Mouse (Mus musculus) neural tube, embryonic 15.5 days (tissue): ENCODE data around the gene Psmb2. TPM values are rescaled to one million over a fixed set of nuclear protein-coding genes. Genes with fewer than 3 reads are reported as not detected.

ENCODE experiments used
- ATAC-seq: fragments of 200-750 bp; cut with Nextera tagmentation; 2 replicates; pipeline ENCODE4 v1.8.0; 2017; ENCODE audit warnings: mild to moderate bottlenecking, moderate TSS enrichment, moderate library complexity; ENCODE audit not compliant: low FRiP score
- H3K27ac ChIP-seq: fragments of 300-500 bp; sonication (generic); replicated peaks from 2 replicates; pipeline ENCODE4 v1.5.1; 2015; ENCODE audit warnings: mild to moderate bottlenecking, inconsistent platforms
- H3K27me3 ChIP-seq: fragments of 300-500 bp; sonication (generic); replicated peaks from 2 replicates; pipeline ENCODE4 v1.6.1; 2015; ENCODE audit warnings: inconsistent platforms
- H3K36me3 ChIP-seq: fragments of 300-500 bp; sonication (generic); 2 replicates; pipeline ENCODE4 v1.6.1; 2015; ENCODE audit warnings: inconsistent platforms
- H3K4me1 ChIP-seq: fragments of 300-500 bp; sonication (generic); 2 replicates; pipeline ENCODE4 v1.6.1; 2015; ENCODE audit warnings: inconsistent platforms
- H3K4me2 ChIP-seq: fragments of 300-500 bp; sonication (generic); 2 replicates; pipeline ENCODE4 v1.6.1; 2015; ENCODE audit warnings: inconsistent platforms, mild to moderate bottlenecking, moderate library complexity
- H3K4me3 ChIP-seq: fragments of 300-500 bp; sonication (generic); replicated peaks from 2 replicates; pipeline ENCODE4 v1.5.1; 2015; ENCODE audit warnings: mild to moderate bottlenecking, inconsistent platforms
- H3K9ac ChIP-seq: fragments of 300-500 bp; sonication (generic); replicated peaks from 2 replicates; pipeline ENCODE4 v1.6.1; 2015; ENCODE audit warnings: mild to moderate bottlenecking, inconsistent platforms
- H3K9me3 ChIP-seq: fragments of 300-500 bp; sonication (generic); replicated peaks from 2 replicates; pipeline ENCODE4 v1.6.1; 2016; ENCODE audit warnings: inconsistent platforms
- WGBS: fragments of 180-500 bp; shearing (Covaris S2); methylation state at CpG from one replicate; pipeline ENCODE4 v1.1.7; 2015; ENCODE audit warnings: mixed read lengths; 5-methylcytosine and 5-hydroxymethylcytosine counted together
- polyA plus RNA-seq: library from polyadenylated mRNA; unstranded; fragments of >200 nt; fragmentation: Nextera tagmentation; extraction: Ambion mirVana; gene quantifications from 2 replicates; pipeline ENCODE4 v1.2.1, GENCODE M21; 2015

Gene Psmb2
- polyA plus RNA-seq, result 419 and 433 TPM in 2 replicates

DNA sequence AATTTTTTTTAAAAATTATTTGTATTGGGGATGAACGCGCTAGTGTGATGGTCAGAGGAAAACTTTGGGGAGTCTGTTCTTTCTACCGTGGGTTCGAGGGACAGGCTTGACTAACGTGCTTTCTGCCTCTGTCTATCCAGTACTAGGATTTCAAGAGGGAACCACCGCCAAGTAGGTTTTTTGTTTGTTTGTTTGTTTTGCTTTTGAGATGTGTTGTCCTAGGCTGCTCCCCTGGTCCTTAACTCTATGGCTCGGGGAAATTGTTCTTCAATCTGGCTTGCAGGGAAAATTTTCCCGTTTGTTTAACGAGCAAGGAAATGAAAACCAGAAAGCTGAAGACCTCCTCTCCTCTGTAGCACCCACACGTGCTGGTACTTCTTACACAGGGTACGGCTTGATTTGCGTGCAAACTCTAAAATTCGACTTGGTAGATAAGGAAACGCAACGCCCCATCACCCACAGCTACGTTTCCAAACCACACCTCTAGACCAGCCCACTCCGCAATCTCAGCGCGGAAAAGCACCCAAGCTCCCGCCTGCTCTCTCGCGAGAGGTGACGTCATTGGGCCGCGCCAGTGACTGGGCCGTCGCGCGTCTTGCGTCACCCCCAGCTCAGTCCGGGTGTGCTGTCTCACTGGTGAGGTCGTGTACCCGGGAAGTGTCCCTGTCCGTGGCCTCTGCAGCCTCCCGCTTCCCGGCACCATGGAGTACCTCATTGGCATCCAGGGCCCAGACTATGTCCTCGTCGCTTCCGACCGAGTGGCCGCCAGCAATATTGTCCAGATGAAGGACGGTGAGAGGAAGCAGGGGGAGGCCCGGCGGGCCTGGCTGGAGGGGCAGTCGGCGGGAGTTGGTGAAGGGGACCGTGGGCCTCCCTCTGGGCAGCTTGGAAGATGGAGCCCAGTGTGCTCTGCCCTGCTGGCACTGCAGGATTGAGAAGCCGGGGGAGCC, at the start of gene Psmb2:
Psmb2 (plus strand) TSS at position 577 of the 950 bp plus-strand sequence.
- 4% methylated on average over 48 of the region's 48 CpGs for WGBS
- Histone ChIP-seq H3K4me1 (peaks cover 31% of the 10 kb centered on the region), H3K36me3 (no peaks in the 10 kb centered on the region), H3K9me3 (no peaks in the 10 kb centered on the region), H3K4me2 (peak within 1 kb of the TSS; percentile 94), H3K4me3 (peak within 1 kb of the TSS; percentile 100), H3K27me3 (0 out of 2 replicates have a peak, but pooled peaks cover 3% of the 10 kb centered on the region), H3K27ac (peak within 1 kb of the TSS; percentile 85), H3K9ac (peak within 1 kb of the TSS; percentile 99)
- ATAC-seq, result peak; percentile 98

DNA sequence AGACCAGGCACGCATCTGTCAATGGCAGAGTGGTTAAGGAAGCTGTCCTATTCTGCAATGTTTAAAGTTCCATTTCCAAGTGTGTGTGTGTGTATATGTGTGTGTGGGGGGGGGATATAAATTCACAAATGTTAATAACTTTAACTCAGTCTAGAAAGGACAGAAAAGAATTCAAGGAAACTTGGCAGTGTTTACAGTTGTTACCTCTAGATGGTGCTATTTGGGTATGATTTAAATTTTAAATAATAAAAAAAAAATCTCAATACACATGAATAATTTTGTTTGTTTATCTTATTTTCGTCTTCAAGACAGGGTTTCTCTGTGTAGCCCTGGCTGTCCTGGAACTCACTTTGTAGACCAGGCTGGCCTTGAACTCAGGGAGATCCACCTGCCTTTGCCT, 45.5 kb upstream of the Psmb2 start:
- WGBS, result 49% methylated on average over 2 of the region's 2 CpGs
- Histone ChIP-seq H3K36me3 (no peaks in the 10 kb centered on the region), H3K27ac (no peak overlapping the region), H3K4me1 (peaks cover 20% of the 10 kb centered on the region), H3K27me3 (peaks cover 8% of the 10 kb centered on the region; the same call in 1 of the 2 replicates), H3K4me3 (no peak overlapping the region), H3K9ac (no peak overlapping the region), H3K9me3 (no peaks in the 10 kb centered on the region), H3K4me2 (no peak overlapping the region)
- ATAC-seq, result no peak

DNA sequence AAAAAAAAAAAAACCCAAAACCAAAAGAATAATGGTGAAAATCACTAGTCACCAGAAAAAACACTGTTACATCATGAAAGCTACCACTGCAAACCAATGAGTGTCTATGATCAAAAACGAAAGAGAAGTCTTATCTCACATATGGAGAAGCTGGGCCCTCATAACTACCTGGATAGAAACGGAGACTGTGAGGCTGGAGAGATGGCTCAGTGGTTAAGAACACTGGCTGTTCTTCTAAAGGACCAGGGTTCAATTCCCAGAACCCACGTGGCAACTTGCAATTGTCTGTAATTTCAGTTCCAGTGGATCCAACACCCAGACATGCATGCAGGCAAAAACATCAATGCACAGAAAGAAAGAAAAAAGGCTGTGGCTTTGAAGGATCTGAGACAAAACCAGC, 44.8 kb upstream of the Psmb2 start:
- no peaks in the 10 kb centered on the region for H3K36me3 ChIP-seq
- no peak overlapping the region for H3K27ac ChIP-seq
- no peak overlapping the region for H3K4me3 ChIP-seq
- no peak overlapping the region for H3K4me2 ChIP-seq
- no peak for ATAC-seq
- H3K9me3 ChIP-seq, result no peaks in the 10 kb centered on the region
- no peak overlapping the region for H3K9ac ChIP-seq
- 75% methylated on average over 3 of the region's 3 CpGs for WGBS
- H3K4me1 ChIP-seq, result peaks cover 13% of the 10 kb centered on the region
- peaks cover 8% of the 10 kb centered on the region; the same call in 1 of the 2 replicates for H3K27me3 ChIP-seq

DNA sequence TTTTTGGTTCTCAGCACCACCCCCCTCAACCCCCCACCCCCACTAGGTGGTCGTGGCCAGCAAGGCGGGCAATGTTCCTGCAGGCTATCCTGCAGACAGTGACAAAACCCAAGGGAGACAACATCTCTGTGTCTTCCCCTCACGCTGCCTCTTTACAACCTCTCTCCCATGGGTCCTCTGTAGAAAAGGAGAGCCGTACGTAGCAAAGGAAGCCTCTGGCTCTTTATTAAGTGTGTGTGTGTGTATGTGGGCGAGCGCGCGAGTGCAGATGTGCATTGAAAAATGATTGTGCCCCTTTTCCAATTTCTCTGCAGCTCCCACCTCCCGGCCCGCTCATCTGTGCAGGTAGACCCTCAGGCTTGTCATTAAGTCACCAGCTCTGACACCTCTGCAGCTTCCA, 41.1 kb upstream of the Psmb2 start:
- peaks cover 8% of the 10 kb centered on the region; the same call in 1 of the 2 replicates for H3K27me3 ChIP-seq
- peak overlapping the region; percentile 21; the same call in 1 of the 2 replicates for H3K4me3 ChIP-seq
- no peak overlapping the region for H3K27ac ChIP-seq
- no peak for ATAC-seq
- H3K36me3 ChIP-seq, result no peaks in the 10 kb centered on the region
- no peak overlapping the region for H3K9ac ChIP-seq
- no peaks in the 10 kb centered on the region for H3K9me3 ChIP-seq
- H3K4me1 ChIP-seq, result peaks cover 11% of the 10 kb centered on the region
- peak overlapping the region; percentile 49 for H3K4me2 ChIP-seq
- 17% methylated on average over 11 of the region's 11 CpGs for WGBS

DNA sequence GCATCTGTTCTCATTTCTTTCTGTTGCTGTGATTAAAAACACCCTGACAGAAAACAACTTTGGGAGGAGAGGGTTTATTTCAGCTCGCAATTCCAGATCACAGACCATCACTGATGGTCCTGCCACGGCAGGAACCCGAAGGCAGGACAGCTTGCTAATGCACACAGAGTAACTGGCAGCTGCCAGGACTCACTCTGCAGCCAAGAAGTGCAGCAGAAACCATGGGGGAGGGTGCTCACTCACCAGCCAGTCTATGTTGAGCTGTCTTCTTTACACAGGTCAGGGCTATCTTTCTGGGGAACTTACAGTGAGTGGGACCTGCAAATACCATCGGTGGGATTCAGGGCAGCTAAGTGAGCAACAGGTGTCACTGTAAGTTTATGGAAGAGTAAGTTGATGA, 40.0 kb upstream of the Psmb2 start:
- Histone ChIP-seq H3K27ac (no peak overlapping the region), H3K4me1 (peaks cover 11% of the 10 kb centered on the region), H3K9ac (no peak overlapping the region), H3K36me3 (no peaks in the 10 kb centered on the region), H3K27me3 (peaks cover 8% of the 10 kb centered on the region; the same call in 1 of the 2 replicates), H3K9me3 (no peaks in the 10 kb centered on the region), H3K4me3 (no peak overlapping the region), H3K4me2 (no peak overlapping the region)
- WGBS, result 72% methylated on average over 4 of the region's 4 CpGs
- ATAC-seq, result no peak

DNA sequence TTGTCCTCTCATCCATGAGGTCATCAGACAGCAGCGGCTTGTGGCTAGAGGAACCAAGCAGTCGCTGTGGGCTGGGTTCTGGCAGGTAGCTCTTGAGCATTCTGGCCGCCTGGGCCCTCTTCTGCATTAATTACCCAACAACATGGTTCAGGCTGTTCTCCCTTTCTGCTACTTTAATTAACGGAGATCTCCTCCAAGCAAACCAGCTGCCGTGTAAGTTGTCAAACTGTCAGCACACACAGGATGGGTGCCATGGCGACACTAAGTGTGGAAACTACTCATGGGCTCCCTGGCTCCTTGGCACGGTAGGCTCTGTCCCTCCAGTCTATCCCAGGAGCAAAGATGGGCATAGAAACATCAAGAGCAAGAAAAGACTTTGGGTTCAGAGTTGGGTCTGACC, 38.1 kb upstream of the Psmb2 start:
- no peak overlapping the region for H3K4me3 ChIP-seq
- no peak overlapping the region for H3K27ac ChIP-seq
- ATAC-seq, result no peak
- H3K36me3 ChIP-seq, result no peaks in the 10 kb centered on the region
- peaks cover 11% of the 10 kb centered on the region for H3K4me1 ChIP-seq
- no peak overlapping the region for H3K4me2 ChIP-seq
- H3K9me3 ChIP-seq, result no peaks in the 10 kb centered on the region
- peaks cover 8% of the 10 kb centered on the region; the same call in 1 of the 2 replicates for H3K27me3 ChIP-seq
- no peak overlapping the region for H3K9ac ChIP-seq
- WGBS, result 57% methylated on average over 7 of the region's 7 CpGs

DNA sequence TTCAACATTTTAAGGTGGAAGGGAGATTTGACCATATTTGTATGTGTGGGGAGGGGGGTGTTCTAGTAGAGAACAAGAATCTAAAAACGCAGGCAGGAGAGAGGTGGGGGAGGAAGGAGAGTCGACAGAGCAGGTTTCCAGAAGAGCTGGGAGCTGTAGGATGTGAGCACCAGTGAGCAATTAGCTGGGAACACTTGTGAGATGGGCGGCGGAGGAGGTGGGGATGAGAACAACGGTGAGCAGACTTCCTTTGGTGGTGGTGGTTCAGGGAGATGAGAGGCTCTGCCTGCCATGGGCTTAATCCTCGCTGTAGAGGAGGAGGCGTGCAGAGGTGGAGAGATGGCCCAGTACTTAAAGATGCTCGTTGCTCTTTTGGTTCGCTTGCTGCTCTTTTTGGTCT, 35.5 kb upstream of the Psmb2 start:
- ATAC-seq, result no peak
- H3K4me1 ChIP-seq, result no peaks in the 10 kb centered on the region
- H3K27ac ChIP-seq, result no peak overlapping the region
- no peak overlapping the region for H3K9ac ChIP-seq
- no peaks in the 10 kb centered on the region for H3K27me3 ChIP-seq
- WGBS, result 40% methylated on average over 9 of the region's 9 CpGs
- no peaks in the 10 kb centered on the region for H3K9me3 ChIP-seq
- H3K4me3 ChIP-seq, result no peak overlapping the region
- no peak overlapping the region for H3K4me2 ChIP-seq
- H3K36me3 ChIP-seq, result no peaks in the 10 kb centered on the region

DNA sequence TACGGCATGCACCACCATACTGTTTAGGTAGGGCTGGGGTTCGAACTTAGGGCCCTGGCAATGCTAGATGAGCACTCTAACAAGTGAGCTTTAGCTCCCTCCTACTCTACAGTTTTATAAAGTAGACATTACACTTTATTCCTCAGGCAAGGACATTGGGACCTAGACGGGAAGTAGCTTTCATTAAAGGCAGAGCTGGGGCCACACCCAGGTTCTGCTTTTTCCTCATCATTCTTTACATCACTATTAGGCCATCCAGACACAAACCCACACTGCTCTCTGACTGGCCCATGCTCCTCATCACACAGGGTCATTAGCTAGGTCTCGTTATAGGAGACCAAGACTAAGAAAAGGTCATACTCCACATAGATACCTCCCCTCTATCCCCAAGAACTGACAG, 33.6 kb upstream of the Psmb2 start:
- no peaks in the 10 kb centered on the region for H3K36me3 ChIP-seq
- no peak overlapping the region for H3K4me3 ChIP-seq
- H3K4me1 ChIP-seq, result peaks cover 6% of the 10 kb centered on the region
- ATAC-seq, result no peak
- no peaks in the 10 kb centered on the region for H3K9me3 ChIP-seq
- H3K27me3 ChIP-seq, result no peaks in the 10 kb centered on the region
- no peak overlapping the region for H3K4me2 ChIP-seq
- H3K27ac ChIP-seq, result no peak overlapping the region
- H3K9ac ChIP-seq, result no peak overlapping the region
- WGBS, result 72% methylated on average over 4 of the region's 4 CpGs

DNA sequence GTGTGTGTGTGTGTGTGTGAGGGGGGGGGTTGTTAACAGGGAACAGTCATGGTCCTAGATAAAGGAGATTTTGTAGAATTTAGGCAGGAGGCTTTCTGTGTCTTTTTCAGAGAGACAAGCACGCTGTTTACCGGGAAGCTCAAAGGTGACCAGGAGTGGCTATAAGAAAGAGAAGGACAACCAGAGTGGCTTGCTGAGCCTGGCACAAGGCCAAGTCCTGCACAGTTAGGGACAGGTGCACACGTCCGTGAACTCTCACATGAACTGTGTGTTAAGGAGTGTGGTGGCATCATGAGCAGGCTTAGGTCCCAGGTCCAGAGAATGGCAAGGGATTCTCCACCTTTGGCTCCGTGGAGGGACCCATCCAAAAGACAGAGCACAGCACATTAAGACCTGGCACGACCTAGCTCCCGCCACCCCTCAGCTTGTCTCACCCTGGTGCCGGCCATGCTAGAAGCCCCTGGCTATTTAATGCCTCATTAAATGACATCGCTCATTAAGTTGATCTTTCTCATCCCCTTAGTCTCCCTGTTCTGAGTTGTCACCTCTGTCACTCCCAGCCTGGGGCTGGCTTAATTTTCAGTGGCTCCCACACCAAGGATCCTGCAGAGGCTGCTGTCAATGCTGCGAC, 33.0 kb upstream of the Psmb2 start:
- no peak for ATAC-seq
- no peaks in the 10 kb centered on the region for H3K9me3 ChIP-seq

DNA sequence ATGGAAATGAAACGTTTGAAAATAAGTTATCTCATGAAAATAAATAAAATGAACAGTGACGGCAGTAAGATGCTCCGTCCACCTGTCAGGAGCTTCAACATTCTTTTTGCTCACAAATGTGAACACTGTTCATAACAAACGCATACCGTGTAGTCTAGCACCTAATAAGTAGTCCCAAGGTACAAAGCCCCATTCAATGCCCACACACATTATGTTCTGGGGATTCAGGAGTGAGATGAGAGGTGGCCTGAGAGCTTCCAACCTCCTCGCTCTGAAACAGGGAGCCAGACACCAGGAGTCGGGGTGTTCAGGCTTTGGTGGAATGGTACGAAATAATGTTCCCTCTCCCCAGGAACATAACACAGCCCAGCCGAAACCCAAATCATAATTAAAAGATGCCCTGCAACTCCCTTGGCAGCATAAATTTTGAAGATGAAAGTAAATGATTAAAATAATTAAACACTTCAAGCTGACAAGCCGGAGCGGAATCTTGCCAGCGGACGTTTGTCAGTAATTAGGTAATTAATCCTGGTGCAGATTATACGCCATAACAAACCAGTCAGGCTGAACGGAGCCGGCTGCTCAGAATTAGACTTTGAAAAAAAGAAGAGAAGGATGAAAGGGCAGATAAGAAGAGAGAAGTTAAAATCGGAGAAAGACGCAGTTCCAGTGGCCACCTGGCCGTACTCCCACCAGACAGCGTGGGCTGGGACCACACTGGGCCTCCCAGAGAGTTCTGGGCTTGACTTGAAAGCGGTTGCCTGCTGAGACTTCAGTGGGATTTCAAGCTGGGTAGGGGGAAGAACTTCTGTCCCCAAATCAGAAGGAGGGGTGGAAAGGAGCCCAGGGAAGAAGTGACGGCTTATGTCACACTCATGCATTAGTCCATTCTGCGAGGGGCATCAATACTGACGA, 29.2 kb upstream of the Psmb2 start:
- no peak overlapping the region for H3K9ac ChIP-seq

More for the DNA sequence above, 33.0 kb upstream of the Psmb2 start:
- Histone ChIP-seq H3K9ac (no peak overlapping the region), H3K27ac (no peak overlapping the region), H3K27me3 (no peaks in the 10 kb centered on the region), H3K4me1 (peaks cover 6% of the 10 kb centered on the region), H3K4me3 (no peak overlapping the region), H3K4me2 (no peak overlapping the region), H3K36me3 (no peaks in the 10 kb centered on the region)
- WGBS, result 54% methylated on average over 10 of the region's 10 CpGs

DNA sequence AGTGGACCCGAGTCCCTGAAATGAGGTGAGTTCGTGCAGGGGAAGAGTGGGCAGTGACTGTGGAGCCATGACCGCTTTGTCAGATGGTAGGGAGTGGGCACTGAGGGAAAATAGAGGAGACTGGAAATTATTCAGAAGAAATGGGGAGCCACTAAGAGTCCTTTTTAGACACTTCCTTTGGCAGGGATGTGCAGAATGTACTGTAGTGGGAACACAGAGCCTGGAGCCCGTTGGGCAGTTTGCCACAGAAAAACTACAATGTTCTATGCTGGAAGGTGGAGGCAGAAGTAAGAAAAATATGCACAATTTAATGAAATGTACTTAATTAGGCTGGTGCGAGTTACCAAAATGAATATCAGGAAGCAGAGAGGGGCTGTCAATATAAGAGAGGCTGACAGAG, 24.3 kb upstream of the Psmb2 start:
- no peak overlapping the region for H3K9ac ChIP-seq
- H3K36me3 ChIP-seq, result no peaks in the 10 kb centered on the region
- no peak for ATAC-seq
- no peak overlapping the region for H3K4me2 ChIP-seq
- H3K27me3 ChIP-seq, result no peaks in the 10 kb centered on the region
- 81% methylated on average over 5 of the region's 5 CpGs for WGBS
- no peaks in the 10 kb centered on the region for H3K9me3 ChIP-seq
- H3K4me1 ChIP-seq, result peaks cover 6% of the 10 kb centered on the region
- no peak overlapping the region for H3K4me3 ChIP-seq
- H3K27ac ChIP-seq, result no peak overlapping the region

More for the DNA sequence above, 29.2 kb upstream of the Psmb2 start:
- 28% methylated on average over 24 of the region's 24 CpGs for WGBS
- Histone ChIP-seq H3K27ac (peak overlapping the region; percentile 46; the same call in 1 of the 2 replicates), H3K36me3 (no peaks in the 10 kb centered on the region), H3K4me3 (no peak overlapping the region), H3K4me2 (peak overlapping the region; percentile 41), H3K9me3 (no peaks in the 10 kb centered on the region), H3K4me1 (peaks cover 6% of the 10 kb centered on the region), H3K27me3 (no peaks in the 10 kb centered on the region)
- peak; percentile 53; the same call in 1 of the 2 replicates for ATAC-seq
